Mouse (Mus musculus) T-cell, adult 2 months (primary cell): ENCODE measurements around the gene Dusp2.

Experiments
- DNase-seq: peaks from one replicate; pipeline ENCODE4 v3.0.0; 2022; ENCODE audit warnings: low spot score

Dusp2 gene

GRCm38 (mm10) chr2:127367126-127367820, 31.3 kb downstream of the Dusp2 start:
- no peak for DNase-seq

- DNase-seq, result no peak
These were observed 33.9 kb downstream of the Dusp2 start for GRCm38 (mm10) chr2:127369703-127370376.

GRCm38 (mm10) chr2:127370561-127371483, 34.9 kb downstream of the Dusp2 start:
- DNase-seq, result no peak

GRCm38 (mm10) chr2:127371484-127371861, 35.5 kb downstream of the Dusp2 start:
- no peak for DNase-seq

GRCm38 (mm10) chr2:127372082-127372481, 36.1 kb downstream of the Dusp2 start:
- DNase-seq, result no peak

GRCm38 (mm10) chr2:127374131-127374530, 38.2 kb downstream of the Dusp2 start:
- DNase-seq, result no peak

- no peak for DNase-seq
These were observed 39.1 kb downstream of the Dusp2 start for GRCm38 (mm10) chr2:127375087-127375486.

GRCm38 (mm10) chr2:127375759-127376341, 39.9 kb downstream of the Dusp2 start:
- DNase-seq, result peak; percentile 20

- DNase-seq, result no peak
These were observed 40.6 kb downstream of the Dusp2 start for GRCm38 (mm10) chr2:127376423-127377051.

- DNase-seq, result no peak
These were observed 42.1 kb downstream of the Dusp2 start for GRCm38 (mm10) chr2:127377942-127378610.

GRCm38 (mm10) chr2:127378611-127378990, 42.6 kb downstream of the Dusp2 start:
- no peak for DNase-seq

GRCm38 (mm10) chr2:127379250-127379649, 43.3 kb downstream of the Dusp2 start:
- no peak for DNase-seq

- no peak for DNase-seq
These were observed 47.9 kb downstream of the Dusp2 start for GRCm38 (mm10) chr2:127383881-127384280.

- no peak for DNase-seq
These were observed 51.6 kb downstream of the Dusp2 start for GRCm38 (mm10) chr2:127387521-127387920.
